Mouse (Mus musculus): Measurements from ENCODE around the gene Zfhx3. TPM values are rescaled to one million over a fixed set of nuclear protein-coding genes. Genes with fewer than 3 reads are reported as not detected.
A peak's percentile ranks its signal among the peaks of the same experiment; 100 is the strongest.

Zfhx3 gene
- total RNA-seq, 2 experiments from 2014 or later: 3.4 to 4.3 TPM

DNA sequence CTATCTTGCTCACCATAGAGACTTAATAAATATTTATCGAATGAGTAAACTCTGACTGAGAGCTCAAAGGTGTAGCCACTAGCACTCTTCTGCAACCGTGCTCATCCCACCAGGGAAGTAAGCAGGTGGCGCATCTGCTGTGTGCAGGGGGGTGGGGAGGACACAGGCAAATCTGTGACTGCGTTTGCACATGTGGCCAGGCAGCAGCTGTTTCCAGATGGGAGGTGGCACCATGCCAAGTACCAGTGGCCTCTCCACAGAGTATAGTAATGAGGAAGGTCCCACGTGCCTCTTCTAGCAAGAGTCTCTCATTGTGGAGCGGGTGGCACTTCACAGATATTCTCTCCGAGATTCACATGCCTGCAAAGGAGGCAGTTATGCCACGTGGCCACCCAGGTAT lies 481.9 kb downstream of the Zfhx3 start:
- DNase-seq (ENCODE audit: extremely low spot score in 1 of 2, low spot score in 1 of 2): no peak

DNA sequence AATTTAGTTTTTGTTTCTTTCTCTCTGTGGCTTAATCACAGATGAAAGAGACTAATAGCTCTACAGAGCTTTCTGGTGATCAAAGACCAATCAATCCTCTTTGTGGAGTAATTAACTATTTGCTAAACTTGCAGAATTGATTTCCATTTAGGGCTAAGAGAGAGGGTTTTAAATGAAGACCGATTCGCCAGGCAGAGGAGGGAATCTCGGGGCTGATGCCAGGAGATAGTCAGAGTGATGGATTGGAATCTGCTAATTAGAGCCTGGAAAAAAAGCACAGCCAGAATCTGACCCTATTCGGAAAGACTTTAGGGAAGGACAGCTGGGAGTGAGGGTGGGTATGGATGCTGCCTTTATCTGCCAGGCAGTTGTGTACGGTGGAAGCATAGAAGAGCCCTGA lies 490.9 kb downstream of the Zfhx3 start:
- no peak for DNase-seq (ENCODE audit: extremely low spot score in 1 of 2, low spot score in 1 of 2)

DNA sequence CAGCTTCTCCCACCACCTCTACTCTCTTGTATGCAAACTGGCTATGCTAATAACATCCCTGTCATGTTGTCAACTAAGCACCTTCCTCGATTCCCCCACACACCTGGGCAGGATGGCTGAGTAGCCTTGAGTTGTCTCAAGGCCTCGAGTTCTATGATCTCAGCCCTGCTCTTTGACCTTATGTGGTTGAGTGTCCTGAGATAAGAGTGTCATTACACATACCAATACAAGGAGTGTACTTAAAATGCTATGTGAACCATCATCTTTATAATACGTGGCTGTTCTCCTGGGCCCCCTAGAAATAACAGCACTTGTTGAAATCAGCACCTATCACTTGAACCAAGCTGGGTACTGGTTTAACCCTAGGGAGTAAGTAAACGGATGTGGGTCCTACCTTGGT lies 492.1 kb downstream of the Zfhx3 start:
- DNase-seq (ENCODE audit: extremely low spot score in 1 of 2, low spot score in 1 of 2): no peak

DNA sequence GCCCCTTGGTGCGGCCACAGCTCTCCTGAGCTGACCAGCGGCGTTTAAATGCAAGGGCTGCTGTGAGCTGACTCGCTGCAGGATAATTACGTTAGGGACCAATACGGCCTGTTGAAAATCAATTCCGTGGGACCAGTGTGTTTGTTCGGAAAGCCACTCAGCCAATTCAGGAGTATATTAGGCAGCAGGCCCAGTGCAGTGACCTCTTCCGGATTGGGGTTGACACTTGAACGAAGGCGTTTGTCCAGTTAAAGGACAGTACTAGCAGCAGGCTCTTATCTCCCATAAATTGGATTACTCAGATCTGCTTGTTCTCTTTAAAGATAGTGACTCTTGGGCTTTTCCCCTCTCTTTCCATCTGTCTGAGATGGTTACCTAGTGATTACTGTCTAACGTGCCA lies 493.9 kb downstream of the Zfhx3 start:
- DNase-seq (ENCODE audit: extremely low spot score in 1 of 2, low spot score in 1 of 2): no peak

DNA sequence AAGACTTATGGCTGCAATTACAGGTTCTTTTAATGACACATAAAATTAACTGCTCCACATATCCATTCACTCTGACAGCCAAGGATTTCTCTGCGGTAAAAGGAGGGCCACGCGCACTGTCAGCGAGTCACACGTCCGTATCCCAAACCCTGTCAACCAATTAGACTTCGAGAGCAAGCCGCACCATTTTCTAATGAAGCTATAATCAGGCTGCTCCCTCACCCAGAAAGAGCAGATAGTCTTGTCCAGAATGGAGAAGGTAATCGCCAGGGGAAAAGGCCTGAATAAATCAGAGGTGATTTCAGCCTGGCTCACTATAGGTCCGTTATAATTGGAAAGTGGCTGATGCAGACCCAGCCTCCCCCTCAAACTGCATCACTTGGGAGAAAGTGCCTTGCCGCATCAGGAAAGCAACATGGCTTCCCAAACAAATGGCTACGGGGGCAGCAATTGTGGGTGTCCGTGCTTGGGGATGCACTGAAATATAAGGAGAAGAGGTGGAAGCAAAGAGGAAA lies 494.9 kb downstream of the Zfhx3 start:
- DNase-seq (ENCODE audit: extremely low spot score in 1 of 2, low spot score in 1 of 2): no peak

DNA sequence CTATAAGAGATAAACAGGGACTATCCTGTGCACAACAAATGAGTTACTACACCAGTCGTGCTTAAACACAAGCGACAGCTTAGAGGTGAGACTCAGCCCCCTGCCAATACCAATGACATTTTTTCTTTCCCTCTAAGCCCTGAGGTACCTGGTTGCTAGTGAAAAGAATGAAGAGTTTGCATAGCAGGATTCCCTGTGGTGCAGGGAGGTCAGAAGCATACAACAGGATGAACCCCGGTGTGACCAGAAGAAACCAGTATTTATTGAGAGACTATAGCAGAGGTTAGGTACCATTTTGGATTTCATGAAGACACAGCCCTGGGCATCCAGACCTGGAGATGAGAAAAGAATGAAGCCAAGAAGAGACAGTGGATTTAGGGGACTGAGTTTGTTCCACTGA lies 498.0 kb downstream of the Zfhx3 start:
- DNase-seq (ENCODE audit: extremely low spot score in 1 of 2, low spot score in 1 of 2): no peak

DNA sequence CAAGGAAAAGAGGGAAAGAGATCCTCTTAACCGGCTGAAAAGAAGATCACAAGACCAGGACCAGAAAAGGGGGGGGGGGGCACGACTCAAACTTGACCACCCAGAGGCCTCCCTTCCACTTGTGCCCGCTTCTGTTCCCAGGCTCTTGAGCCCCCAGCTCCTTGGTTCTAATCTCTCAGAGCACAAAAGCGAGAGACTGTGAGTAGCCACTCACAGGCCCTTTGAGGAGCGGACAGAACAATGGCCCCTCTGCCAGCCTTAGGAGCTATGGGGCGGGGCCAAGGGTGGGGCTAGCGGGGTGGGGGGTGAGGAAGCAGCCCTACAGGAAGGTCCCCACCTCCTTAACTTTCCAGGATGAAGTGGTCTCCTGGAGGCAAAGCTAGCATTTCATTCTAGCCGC lies 508.4 kb downstream of the Zfhx3 start:
- no peak for DNase-seq (ENCODE audit: extremely low spot score in 1 of 2, low spot score in 1 of 2)

DNA sequence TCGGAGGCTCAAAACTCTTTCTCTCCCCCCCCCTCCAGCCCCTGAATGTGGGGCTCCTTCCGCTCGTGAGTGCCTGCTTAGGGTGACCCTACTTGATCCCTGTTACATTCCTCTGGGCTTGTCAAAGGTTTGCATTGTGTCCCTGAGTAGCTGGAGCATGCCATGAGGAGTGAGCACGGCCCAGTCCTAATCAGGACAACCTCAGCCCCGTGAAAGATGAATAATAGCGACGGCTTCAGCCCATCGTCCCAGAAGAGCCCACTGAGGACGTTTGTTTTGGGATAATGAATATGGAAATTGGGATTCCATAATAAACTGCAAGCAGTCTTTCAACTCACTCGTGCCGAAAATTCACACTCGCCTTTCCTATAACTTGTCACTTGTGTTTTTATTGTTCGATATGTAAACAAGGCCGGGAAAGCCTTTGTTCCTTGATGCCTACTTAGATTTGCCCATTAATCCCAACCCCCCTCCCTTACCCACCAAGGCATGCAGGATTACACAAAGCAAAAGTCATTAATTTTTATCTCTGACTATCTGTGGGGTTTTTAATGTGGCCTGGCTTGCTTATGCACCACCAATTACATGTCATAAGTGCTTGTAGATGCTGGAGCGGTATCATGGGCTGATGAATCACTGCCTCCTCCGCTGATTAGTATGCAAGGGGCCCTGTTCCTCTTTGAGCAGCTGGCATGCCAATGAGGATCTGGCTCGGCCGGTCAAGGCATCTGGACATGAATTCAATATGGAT lies 512.3 kb downstream of the Zfhx3 start:
- DNase-seq (ENCODE audit: extremely low spot score in 1 of 2, low spot score in 1 of 2): peak; percentile 10 to 13

DNA sequence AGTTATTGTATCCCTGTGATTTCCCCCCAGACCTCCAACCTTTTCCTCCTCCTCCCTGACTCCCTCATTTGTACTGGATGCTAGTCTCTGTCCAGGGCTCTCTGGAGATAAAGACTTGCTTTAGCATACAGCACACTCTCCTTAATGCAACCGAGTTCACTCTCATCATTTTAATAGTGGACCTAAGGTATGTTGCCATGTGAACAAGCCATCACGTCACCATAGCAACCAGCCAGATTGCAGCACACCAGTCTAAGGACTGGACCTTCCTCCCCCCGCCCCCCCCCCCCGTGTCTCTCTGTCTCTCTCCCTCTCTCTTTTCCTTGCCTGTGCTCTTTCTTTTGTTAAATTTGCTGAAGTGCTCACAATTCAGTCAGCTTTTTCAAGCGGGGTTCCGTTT lies 524.2 kb downstream of the Zfhx3 start:
- no peak for DNase-seq (ENCODE audit: extremely low spot score in 1 of 2, low spot score in 1 of 2)

DNA sequence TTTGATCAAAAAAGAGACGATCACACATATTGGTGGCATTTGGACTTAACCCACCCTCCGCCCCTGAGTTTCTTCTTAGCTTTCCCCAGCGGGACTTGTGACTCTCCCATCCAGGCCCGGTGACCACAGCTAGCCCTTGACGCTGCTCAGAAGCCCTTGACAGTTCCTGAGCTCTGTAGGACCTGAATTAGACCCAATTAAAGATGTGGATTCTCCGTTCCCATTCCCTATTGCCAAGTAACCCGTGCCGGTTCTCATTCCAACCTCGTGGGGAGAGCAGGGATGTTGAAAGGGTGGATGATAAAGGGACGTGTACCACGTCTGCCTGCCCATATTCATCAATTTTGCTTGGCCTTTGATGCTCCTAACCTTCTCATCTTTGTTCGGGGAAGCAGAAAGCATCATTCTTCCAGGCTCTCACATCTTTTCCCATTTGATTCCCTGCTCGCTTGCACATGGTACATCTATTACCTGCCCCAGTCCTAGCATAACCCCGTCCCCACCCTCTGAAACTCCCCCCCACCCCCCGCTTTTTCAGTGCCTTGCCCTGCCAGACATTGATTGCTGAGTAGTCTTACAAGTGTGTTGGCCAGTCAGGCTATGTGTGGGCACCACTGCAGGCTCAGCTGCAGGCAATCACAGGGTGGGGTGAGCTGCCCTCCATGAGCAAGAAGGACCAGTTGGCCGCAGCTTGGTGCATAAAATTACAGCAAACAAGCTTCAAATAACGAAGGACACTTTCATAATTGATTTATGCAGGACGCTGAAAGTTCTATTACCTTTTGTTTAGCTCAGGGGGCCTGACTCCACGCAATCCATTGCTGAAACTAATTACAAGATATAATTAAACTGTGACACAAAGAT lies 525.0 kb downstream of the Zfhx3 start:
- no peak for DNase-seq (ENCODE audit: extremely low spot score in 1 of 2, low spot score in 1 of 2)

DNA sequence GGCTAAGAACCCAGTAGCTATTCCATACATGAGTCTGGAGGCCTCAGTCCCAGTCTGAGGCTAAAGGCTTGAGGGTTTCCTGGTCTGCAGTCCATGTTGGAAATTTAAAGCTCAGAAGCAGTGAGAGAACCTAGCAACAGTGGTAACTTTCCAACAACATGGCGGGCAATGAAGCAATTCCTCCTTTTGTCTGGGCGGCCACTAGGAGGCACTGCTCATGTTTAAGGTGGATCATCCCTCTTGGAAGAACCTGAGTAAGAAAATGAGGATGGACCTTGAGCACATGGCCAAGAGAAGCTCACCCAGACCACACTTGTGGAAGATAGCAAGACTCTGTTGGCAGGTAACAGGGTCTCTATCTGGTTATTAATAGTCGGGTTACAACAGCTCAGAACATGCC lies 527.8 kb downstream of the Zfhx3 start:
- no peak for DNase-seq (ENCODE audit: extremely low spot score in 1 of 2, low spot score in 1 of 2)

DNA sequence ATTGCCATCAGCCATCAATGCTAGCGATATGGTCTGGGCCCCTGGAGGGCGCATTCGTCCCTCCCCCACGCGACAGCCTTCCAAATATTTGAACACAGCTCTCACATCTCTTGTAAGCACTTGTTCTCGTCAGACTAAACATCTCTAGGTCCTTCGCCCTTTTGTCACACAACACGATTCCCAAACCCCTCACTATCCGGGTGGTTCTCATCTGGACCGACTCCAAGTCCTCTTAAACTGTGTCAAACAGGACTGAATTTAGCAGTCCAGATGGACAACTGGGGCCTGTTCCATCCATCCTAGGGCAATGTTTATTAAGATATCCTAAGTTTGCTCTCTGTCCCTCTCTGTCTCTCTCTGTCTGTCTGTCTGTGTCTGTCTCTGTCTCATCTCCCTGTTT lies 532.1 kb downstream of the Zfhx3 start:
- no peak for DNase-seq (ENCODE audit: extremely low spot score in 1 of 2, low spot score in 1 of 2)

DNA sequence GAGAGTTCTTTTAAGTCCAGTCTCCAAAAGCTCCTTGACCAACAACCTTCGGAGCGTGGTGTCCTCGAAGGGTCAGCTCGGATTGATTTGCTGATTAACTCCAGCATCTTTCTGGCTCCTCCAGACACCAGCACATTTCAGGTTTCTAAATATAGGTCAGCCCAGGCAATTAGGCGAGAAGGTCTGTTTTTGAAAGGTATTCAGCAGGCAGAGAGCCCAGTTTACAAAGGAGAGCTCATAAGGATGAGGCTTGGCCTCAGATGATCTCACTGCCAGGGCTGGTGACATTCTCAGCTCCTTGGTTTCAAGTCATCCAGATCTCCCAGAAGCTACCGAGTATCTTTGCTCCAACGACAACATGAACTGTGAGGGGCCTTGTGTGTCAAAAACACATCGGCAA lies 535.7 kb downstream of the Zfhx3 start:
- DNase-seq (ENCODE audit: extremely low spot score in 1 of 2, low spot score in 1 of 2): no peak

DNA sequence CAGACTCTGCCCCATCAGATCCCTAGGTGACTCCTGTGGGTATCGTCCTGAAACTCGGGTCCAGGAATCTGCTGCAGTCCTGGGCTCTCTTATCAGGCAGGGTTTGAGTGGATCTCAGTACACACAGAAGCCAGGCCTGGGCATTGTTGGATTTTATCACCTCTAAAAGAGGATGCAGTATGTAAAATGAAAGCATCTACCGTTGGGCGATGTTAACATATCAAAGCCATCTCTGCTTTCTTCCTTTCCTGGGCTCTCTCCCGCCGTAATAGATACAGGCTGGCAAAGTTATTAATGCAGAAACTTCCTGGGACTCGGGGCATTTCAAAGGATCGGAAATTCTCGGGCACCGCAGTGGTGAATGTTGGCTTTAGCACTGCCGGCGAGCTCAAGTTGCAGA lies 537.7 kb downstream of the Zfhx3 start:
- DNase-seq (ENCODE audit: extremely low spot score in 1 of 2, low spot score in 1 of 2): no peak

DNA sequence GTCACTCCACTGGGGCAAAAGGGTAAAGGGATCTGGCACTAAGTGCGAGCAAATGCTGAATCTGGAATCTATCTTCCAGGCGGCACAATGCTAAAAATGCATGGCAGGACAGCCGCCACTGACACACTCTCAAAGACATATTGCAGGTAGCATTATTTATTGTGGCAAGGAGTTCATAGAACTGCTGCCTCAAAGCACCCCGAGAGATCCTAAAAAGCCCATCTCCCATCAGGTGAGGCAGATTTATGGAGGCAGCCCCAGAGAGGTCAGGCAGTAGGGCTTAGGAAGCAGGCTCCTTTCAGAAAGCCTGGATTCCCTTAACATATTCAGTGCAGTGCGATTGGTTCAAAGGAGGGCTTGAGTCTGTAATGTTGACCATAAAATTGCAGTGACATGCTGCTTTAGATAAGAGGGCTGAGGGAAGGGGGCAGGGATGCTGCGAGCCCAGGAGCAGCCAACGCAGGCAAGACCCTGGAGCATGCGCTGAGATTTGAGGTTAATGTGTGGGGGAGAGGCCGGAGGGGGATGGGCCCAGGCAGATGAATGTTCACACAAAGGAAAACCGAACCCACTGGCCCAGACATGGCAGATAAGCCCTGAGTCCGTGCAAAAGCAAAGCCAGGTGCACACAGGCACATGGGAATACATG lies 538.8 kb downstream of the Zfhx3 start:
- no peak for DNase-seq (ENCODE audit: extremely low spot score in 1 of 2, low spot score in 1 of 2)

DNA sequence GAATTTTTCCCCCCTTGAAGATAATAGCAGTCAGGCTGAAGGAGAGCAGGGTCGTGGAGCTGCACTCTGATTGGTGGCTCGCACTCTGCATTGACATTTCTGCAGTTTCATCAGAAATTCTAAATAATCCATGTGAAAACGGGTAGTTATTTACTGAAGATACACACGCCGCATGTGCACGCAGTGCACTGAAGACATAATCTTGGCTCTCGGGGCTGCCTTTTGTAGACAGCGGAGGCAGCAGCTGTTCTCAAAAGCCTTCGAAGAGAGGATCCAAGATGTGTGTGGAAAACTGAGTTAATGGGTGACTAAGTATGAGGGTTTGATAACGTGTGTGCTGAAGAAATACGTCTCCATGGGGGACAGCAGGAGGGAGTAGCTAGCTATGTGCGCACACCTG lies 553.7 kb downstream of the Zfhx3 start:
- DNase-seq (ENCODE audit: extremely low spot score in 1 of 2, low spot score in 1 of 2): no peak

DNA sequence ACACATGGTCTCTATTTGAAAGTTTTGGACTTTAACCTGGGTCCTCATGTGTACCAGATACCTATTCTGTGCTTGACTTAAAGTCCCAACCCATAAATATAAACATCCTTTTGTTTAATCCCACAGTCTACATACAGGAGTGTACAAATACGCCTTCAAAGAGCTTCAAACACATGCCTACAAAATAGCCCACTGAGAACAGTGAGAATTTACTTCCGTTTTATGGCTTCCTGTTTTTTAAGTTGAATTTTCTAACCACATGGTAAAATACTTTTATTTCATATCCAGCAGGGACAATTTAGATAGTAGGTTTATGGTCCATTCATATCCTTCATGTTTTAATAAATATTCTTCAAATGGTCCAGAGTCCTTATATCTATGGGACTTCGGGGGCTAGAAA lies 564.3 kb downstream of the Zfhx3 start:
- DNase-seq (ENCODE audit: extremely low spot score in 1 of 2, low spot score in 1 of 2): no peak

DNA sequence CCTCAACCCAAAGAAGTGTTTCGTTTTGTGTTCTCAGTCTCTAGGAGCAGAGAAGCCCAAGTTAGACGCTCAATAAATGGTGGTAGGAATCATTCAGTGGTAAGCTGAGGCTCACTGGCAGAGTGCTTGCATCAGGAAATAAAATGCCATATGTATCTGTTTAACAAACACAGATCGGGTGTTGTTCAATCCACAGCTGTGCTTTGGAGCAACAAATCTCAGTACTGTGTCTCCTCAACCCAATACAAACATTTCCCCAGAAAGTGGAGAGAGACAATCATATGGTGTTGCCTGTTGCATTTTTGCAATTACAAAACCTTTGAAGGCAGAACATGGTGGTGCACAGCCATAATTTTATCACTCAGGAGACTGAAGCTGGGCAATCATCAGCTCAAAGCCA lies 565.3 kb downstream of the Zfhx3 start:
- no peak for DNase-seq (ENCODE audit: extremely low spot score in 1 of 2, low spot score in 1 of 2)

DNA sequence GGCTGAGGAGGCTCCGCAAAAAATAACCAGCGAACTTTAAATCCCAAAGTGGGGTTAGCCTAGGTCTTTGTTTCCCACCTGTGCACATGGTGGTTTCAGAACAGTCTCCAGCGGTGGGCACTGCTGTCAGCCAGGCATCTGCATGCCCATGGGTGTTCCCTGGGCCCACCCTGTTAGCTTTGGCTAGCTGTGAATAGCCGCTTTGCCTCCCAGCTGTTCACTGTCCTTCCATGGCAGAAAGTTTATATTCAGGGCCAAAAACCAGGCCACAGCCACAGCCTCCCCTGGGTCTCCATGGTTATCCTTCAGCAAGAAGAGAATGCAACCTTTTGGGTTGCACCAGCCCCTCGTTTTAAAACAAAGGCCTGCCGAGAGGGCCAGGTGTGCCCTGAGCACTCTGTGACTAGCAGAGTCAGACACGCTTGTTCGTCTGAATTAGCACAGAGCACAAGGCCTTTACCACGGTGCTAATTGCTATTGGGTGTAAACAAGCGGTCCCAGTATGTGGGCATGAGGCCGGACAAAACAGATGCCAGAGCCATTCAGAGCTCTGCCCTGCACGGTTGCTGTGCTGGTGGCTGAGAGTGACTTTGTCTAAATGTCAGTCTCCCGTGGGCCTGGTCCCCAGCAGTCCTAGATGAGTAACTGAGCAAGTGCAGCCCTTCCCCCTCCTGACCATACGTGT lies 568.3 kb downstream of the Zfhx3 start:
- DNase-seq (ENCODE audit: extremely low spot score in 1 of 2, low spot score in 1 of 2): no peak

DNA sequence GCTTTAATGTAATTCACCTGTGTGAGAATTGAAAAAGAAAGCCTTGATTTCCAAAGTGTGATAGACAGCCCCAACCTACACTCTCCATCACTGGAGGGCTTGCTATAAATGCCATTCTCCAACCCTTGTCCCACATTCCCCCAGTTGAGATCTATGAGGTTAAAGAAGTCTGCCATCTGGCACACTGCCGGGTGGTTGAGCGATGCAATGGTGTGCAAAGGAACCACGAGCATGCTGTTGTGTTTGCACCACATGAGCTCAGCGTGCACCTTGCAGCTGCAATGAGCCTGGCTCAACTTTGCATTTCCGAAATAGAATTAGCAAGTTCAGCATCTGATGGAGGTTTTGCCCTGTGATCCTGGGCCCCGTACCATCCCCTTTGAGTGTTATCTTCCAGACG lies 575.7 kb downstream of the Zfhx3 start:
- no peak for DNase-seq (ENCODE audit: extremely low spot score in 1 of 2, low spot score in 1 of 2)

DNA sequence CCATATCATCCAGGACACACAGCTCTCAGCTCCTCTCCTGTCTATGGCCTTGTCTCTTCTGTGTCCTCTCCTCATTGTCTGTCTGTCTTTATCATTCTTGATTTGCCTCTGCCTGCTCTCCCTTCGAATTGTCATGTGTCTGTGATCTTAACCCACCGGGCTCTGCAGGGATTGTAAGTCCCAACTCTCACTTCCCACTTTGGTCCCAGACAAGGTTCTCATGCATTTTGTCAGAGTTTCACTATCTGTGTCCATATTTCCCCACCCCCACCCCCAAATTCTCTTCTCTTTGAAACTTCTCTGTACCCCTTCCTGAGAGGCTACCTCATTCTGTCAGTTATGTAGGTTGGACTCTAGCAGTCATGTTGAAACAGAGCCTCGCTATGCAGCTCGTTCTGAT lies 579.6 kb downstream of the Zfhx3 start:
- DNase-seq (ENCODE audit: extremely low spot score in 1 of 2, low spot score in 1 of 2): no peak

Data from layer of hippocampus, postnatal 25 days (tissue).